ENCODE assay signal across 8 mouse cellular contexts in the genomic region with DNA sequence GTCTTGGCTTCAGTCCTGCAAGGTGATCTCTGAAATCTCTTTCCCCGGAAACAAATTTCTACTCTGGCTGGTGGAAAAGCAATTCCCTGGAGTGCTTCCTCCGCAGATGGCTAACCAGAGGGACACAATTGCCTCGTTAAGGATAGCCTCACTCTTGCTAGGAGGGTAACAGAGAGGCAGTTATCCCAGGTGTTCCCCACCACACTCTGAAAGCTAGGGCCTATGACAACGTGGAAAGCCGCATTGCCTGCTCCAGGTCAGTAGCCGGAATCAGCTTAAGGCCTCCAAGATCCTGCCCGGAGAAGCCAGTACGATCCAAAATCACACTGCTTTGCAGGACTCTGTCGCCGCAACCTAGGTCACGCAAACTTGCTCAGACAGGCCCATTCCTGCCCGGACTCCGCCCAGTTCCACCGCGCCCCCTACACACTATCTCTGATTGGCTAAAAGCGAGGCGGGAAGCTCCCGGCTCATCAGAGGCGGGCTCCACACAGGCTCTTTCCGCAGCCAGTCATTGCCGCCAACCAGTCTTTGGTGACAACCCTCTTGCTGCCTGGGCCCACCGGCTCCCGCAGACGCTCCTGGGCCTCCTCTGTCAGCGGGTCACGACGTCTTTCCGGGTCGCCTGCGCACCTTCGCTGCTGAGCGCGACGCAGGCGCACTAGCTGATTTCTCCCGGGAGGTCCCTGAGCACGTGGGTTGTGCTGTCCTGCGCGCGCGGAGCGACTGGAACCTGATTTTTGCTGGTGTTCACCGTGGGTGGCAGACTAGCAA. TPM values are rescaled to one million over a fixed set of nuclear protein-coding genes. Genes with fewer than 3 reads are reported as not detected.
DNase-seq lines count a peak whose midpoint lies in the region; ATAC-seq lines count a peak whose summit lies in the region.

A gene (plus strand): TSS at position 574 of the 774 bp plus-strand sequence.

- peak; percentile 98 for DNase-seq in ES-CJ7 (ENCODE audit: low read depth, low spot score)
- DNase-seq in cerebellum, adult 11 months = peak; percentile 94
- peak; percentile 97 for DNase-seq in forebrain, embryonic 14.5 days (ENCODE audit: low spot score)
- peak; percentile 91 for DNase-seq in heart, postnatal 14 days
- peak; percentile 96 for DNase-seq in layer of hippocampus, adult 11-12 months (ENCODE audit: low spot score)
- DNase-seq in lung, adult 18-20 months = peak; percentile 97
- peak; percentile 92 for DNase-seq in testis, postnatal 14 days (ENCODE audit: low spot score)

- no peaks in the 10 kb centered on the region for H3K36me3 ChIP-seq in forebrain, embryonic 14.5 days (ENCODE audit: control insufficient read depth, insufficient read depth, low read length)
- no peaks in the 10 kb centered on the region for H3K36me3 ChIP-seq in neural tube, embryonic 15.5 days

- H3K9me3 ChIP-seq in forebrain, embryonic 14.5 days (replicated peaks; ENCODE audit: control insufficient read depth, low read length) = no peaks in the 10 kb centered on the region
- H3K9me3 ChIP-seq in neural tube, embryonic 15.5 days (replicated peaks) = no peaks in the 10 kb centered on the region

- intact Hi-C loops in heart, postnatal 14 days (cut with DNase I) = no loop called here

- no peak within 1 kb of the TSS for H3K27ac ChIP-seq in forebrain, embryonic 14.5 days (ENCODE audit: low read depth, low read length)
- peak within 1 kb of the TSS; percentile 87 for H3K27ac ChIP-seq in neural tube, embryonic 15.5 days (replicated peaks)

- 2% methylated on average over 43 of the region's 43 CpGs for WGBS in forebrain, embryonic 14.5 days
- under 1% methylated on average over 43 of the region's 43 CpGs for WGBS in neural tube, embryonic 15.5 days

- peak; percentile 100 for ATAC-seq in forebrain, embryonic 14.5 days
- ATAC-seq in neural tube, embryonic 15.5 days (ENCODE audit: low FRiP score) = peak; percentile 100

- peak within 1 kb of the TSS; percentile 94 for H3K4me2 ChIP-seq in forebrain, embryonic 14.5 days (ENCODE audit: low read length)
- H3K4me2 ChIP-seq in neural tube, embryonic 15.5 days = peak within 1 kb of the TSS; percentile 94

- peak within 1 kb of the TSS; percentile 62 for H3K4me3 ChIP-seq in forebrain, embryonic 14.5 days (ENCODE audit: low read depth, low read length)
- peak within 1 kb of the TSS; percentile 71 for H3K4me3 ChIP-seq in neural tube, embryonic 15.5 days (replicated peaks)

- H3K27me3 ChIP-seq in forebrain, embryonic 14.5 days (replicated peaks; ENCODE audit: control insufficient read depth, insufficient read depth, low read length) = no peaks in the 10 kb centered on the region
- no peaks in the 10 kb centered on the region for H3K27me3 ChIP-seq in neural tube, embryonic 15.5 days (replicated peaks)

- peak within 1 kb of the TSS; percentile 74 for H3K9ac ChIP-seq in forebrain, embryonic 14.5 days (ENCODE audit: low read length)
- H3K9ac ChIP-seq in neural tube, embryonic 15.5 days (replicated peaks) = peak within 1 kb of the TSS; percentile 75

- peaks cover 14% of the 10 kb centered on the region for H3K4me1 ChIP-seq in forebrain, embryonic 14.5 days (ENCODE audit: control insufficient read depth, insufficient read depth, low read length)
- H3K4me1 ChIP-seq in neural tube, embryonic 15.5 days = peaks cover 24% of the 10 kb centered on the region

RNA-seq across cellular contexts. Expression of the gene that starts here (rescaled TPM):
- 41.3 and 43.2 TPM in 2 replicates for polyA plus RNA-seq in forebrain, embryonic 14.5 days (2014; fragmentation: Nextera tagmentation; extraction: Ambion mirVana)
- total RNA-seq in heart, postnatal 14 days (2021) = 10 to 100 TPM; 29.4 to 29.7 TPM
- 29.3 and 43.5 TPM in 2 replicates for polyA plus RNA-seq in neural tube, embryonic 15.5 days (2015; fragmentation: Nextera tagmentation; extraction: Ambion mirVana)
